Mouse (Mus musculus): ENCODE data around the gene Slc4a3.

- TF ChIP-seq CTCF (IDR thresholded peaks at IDR 0.05; ENCODE audit: control insufficient read depth, insufficient read depth, low read length) (no peak), POLR2A (IDR thresholded peaks at IDR 0.05; ENCODE audit: borderline replicate concordance, control insufficient read depth, low read depth, low read length) (no peak)
Measured at GRCm38 (mm10) chr1:75545965-75546956, at the start of gene Slc4a3.

Data from bone marrow, adult 2 months (tissue).